Mouse (Mus musculus) left cerebral cortex, postnatal 36 days (tissue): ENCODE measurements around the gene Cacybp. TPM values are rescaled to one million over a fixed set of nuclear protein-coding genes. Genes with fewer than 3 reads are reported as not detected.

Source experiments
- DNase-seq, 2 experiments: peaks; one replicate each; pipeline ENCODE4 v3.0.0; 2021 to 2022; ENCODE audit warnings: low spot score in 2 of 2, mixed read lengths in 1 of 2
- intact Hi-C: fragments of 180-260 bp; cut with DNase I; formaldehyde crosslinking; loops from one replicate; pipeline ENCODE4 v1.15.1; 2025
- total RNA-seq, 2 experiments: library from RNA; stranded (reverse); gene quantifications; 2 replicates each; pipeline ENCODE4 v1.2.3; 2021

Gene Cacybp
- total RNA-seq, 2 experiments from 2014 or later, result 83.1 to 88.2 TPM

- intact Hi-C loops, result no loop called here
These were observed 11.4 kb upstream of the Cacybp start for GRCm38 (mm10) chr1:160224093-160224492.

GRCm38 (mm10) chr1:160217898-160218297 is 5.2 kb upstream of the Cacybp start:
- intact Hi-C loops, result loop anchor here (10.0 kb wide), 1 partner anchor 497 kb away; no protein-coding TSS in a partner anchor

More at GRCm38 (mm10) chr1:160224093-160224492, 11.4 kb upstream of the Cacybp start:
- DNase-seq, result no peak

GRCm38 (mm10) chr1:160214171-160214570 is 1.5 kb upstream of the Cacybp start:
- no peak for DNase-seq
- intact Hi-C loops, result loop anchor here (10.0 kb wide), 1 partner anchor 501 kb away; no protein-coding TSS in a partner anchor

More at GRCm38 (mm10) chr1:160217898-160218297, 5.2 kb upstream of the Cacybp start:
- DNase-seq, result no peak

GRCm38 (mm10) chr1:160212123-160212691 is 468 bp downstream of the Cacybp start:
- intact Hi-C loops, result loop anchor here (2.0 to 10.0 kb wide), 2 partner anchors 17 to 503 kb away; partner anchors contain the start of gene Mrps14
- no peak for DNase-seq

- intact Hi-C loops, result loop anchor here (2.0 to 10.0 kb wide), 2 partner anchors 17 to 503 kb away; partner anchors contain the start of gene Mrps14
- no peak for DNase-seq
These were observed 1.0 kb downstream of the Cacybp start for GRCm38 (mm10) chr1:160211597-160212122.

GRCm38 (mm10) chr1:160210566-160210965 is 2.1 kb downstream of the Cacybp start:
- intact Hi-C loops, result loop anchor here (10.0 kb wide), 1 partner anchor 504 kb away; no protein-coding TSS in a partner anchor
- no peak for DNase-seq

GRCm38 (mm10) chr1:160209844-160210243 is 2.8 kb downstream of the Cacybp start:
- intact Hi-C loops, result loop anchor here (10.0 kb wide), 1 partner anchor 505 kb away; no protein-coding TSS in a partner anchor
- DNase-seq, result no peak

GRCm38 (mm10) chr1:160205486-160205885 is 7.2 kb downstream of the Cacybp start:
- intact Hi-C loops, result no loop called here
- DNase-seq, result no peak

GRCm38 (mm10) chr1:160195337-160195663 is 17.4 kb downstream of the Cacybp start:
- DNase-seq, result no peak
- intact Hi-C loops, result loop anchor here (2.0 kb wide), 1 partner anchor 18 kb away; the partner anchor contains the start of gene Cacybp

- DNase-seq, result peak; percentile 95 to 97
- intact Hi-C loops, result loop anchor here (2.0 kb wide), 1 partner anchor 18 kb away; the partner anchor contains the start of gene Cacybp
These were observed 17.9 kb downstream of the Cacybp start, which contains the start of gene Mrps14 for GRCm38 (mm10) chr1:160194529-160195336. Gene Mrps14 (plus strand): TSS chr1:160195215.

GRCm38 (mm10) chr1:160184506-160184905 is 28.2 kb downstream of the Cacybp start:
- intact Hi-C loops, result loop anchor here (5.0 to 10.0 kb wide), 6 partner anchors 82 to 890 kb away; partner anchors contain the start of gene Tnr
- peak; percentile 45 to 46 for DNase-seq

GRCm38 (mm10) chr1:160181216-160181615 is 31.5 kb downstream of the Cacybp start:
- DNase-seq, result no peak
- intact Hi-C loops, result loop anchor here (5.0 to 10.0 kb wide), 6 partner anchors 79 to 886 kb away; partner anchors contain the start of gene Tnr

GRCm38 (mm10) chr1:160176903-160177302 is 35.8 kb downstream of the Cacybp start:
- no peak for DNase-seq
- intact Hi-C loops, result no loop called here

- DNase-seq, result no peak
- intact Hi-C loops, result no loop called here
These were observed 46.1 kb downstream of the Cacybp start for GRCm38 (mm10) chr1:160166600-160166999.

GRCm38 (mm10) chr1:160158190-160158589 is 54.5 kb downstream of the Cacybp start:
- no peak for DNase-seq
- intact Hi-C loops, result no loop called here

GRCm38 (mm10) chr1:160153480-160153879 is 59.2 kb downstream of the Cacybp start, which contains the start of gene Tnn:
Gene Tnn (minus strand): TSS chr1:160153580.
- intact Hi-C loops, result no loop called here

More at GRCm38 (mm10) chr1:160153480-160153879, 59.2 kb downstream of the Cacybp start, which contains the start of gene Tnn:
- no peak for DNase-seq
